Mouse (Mus musculus) heart, embryonic 12.5 days (tissue): ENCODE measurements around the gene Slc16a12. TPM values are rescaled to one million over a fixed set of nuclear protein-coding genes. Genes with fewer than 3 reads are reported as not detected.
A peak's percentile ranks its signal among the peaks of the same experiment; 100 is the strongest.

Experiments
- ATAC-seq: fragments of 200-750 bp; cut with Nextera tagmentation; 2 replicates; pipeline ENCODE4 v1.8.0; 2017; ENCODE audit warnings: moderate TSS enrichment, moderate library complexity; ENCODE audit not compliant: insufficient number of reproducible peaks, low FRiP score
- H3K27ac ChIP-seq: fragments of 300-500 bp; sonication (generic); 2 replicates; pipeline ENCODE4 v1.5.1; 2016; ENCODE audit warnings: mild to moderate bottlenecking, moderate library complexity; ENCODE audit not compliant: poor library complexity, severe bottlenecking
- H3K27me3 ChIP-seq: fragments of 300-500 bp; sonication (generic); replicated peaks from 2 replicates; pipeline ENCODE4 v1.6.1; 2016; ENCODE audit warnings: mild to moderate bottlenecking, moderate library complexity
- H3K36me3 ChIP-seq: fragments of 300-500 bp; sonication (generic); 2 replicates; pipeline ENCODE4 v1.6.1; 2016; ENCODE audit warnings: mild to moderate bottlenecking, moderate library complexity
- H3K4me1 ChIP-seq: fragments of 300-500 bp; sonication (generic); replicated peaks from 2 replicates; pipeline ENCODE4 v1.6.1; 2016; ENCODE audit warnings: mild to moderate bottlenecking
- H3K4me2 ChIP-seq: fragments of 300-500 bp; sonication (generic); 2 replicates; pipeline ENCODE4 v1.6.1; 2016; ENCODE audit warnings: mild to moderate bottlenecking, moderate library complexity
- H3K4me3 ChIP-seq: fragments of 300-500 bp; sonication (generic); 2 replicates; pipeline ENCODE4 v1.5.1; 2016; ENCODE audit warnings: mild to moderate bottlenecking
- H3K9ac ChIP-seq: fragments of 300-500 bp; sonication (generic); 2 replicates; pipeline ENCODE4 v1.6.1; 2016; ENCODE audit warnings: mild to moderate bottlenecking, moderate library complexity
- H3K9me3 ChIP-seq: fragments of 300-500 bp; sonication (generic); replicated peaks from 2 replicates; pipeline ENCODE4 v1.6.1; 2016; ENCODE audit warnings: mild to moderate bottlenecking, moderate library complexity
- WGBS: fragments of 180-500 bp; shearing (Covaris S2); methylation state at CpG from one replicate; pipeline ENCODE4 v1.1.7; 2016; 5-methylcytosine and 5-hydroxymethylcytosine counted together
- microRNA-seq: library from miRNA; unstranded; fragments of <30 nt; microRNA quantifications from one replicate; pipeline ENCODE4, GENCODE M21; 2017
- polyA plus RNA-seq: library from polyadenylated mRNA; unstranded; fragments of >200 nt; fragmentation: Nextera tagmentation; extraction: Ambion mirVana; gene quantifications from 2 replicates; pipeline ENCODE4 v1.2.1, GENCODE M21; 2016

The Slc16a12 gene
- polyA plus RNA-seq, 1 experiment from 2014 or later: 37.2 TPM

DNA sequence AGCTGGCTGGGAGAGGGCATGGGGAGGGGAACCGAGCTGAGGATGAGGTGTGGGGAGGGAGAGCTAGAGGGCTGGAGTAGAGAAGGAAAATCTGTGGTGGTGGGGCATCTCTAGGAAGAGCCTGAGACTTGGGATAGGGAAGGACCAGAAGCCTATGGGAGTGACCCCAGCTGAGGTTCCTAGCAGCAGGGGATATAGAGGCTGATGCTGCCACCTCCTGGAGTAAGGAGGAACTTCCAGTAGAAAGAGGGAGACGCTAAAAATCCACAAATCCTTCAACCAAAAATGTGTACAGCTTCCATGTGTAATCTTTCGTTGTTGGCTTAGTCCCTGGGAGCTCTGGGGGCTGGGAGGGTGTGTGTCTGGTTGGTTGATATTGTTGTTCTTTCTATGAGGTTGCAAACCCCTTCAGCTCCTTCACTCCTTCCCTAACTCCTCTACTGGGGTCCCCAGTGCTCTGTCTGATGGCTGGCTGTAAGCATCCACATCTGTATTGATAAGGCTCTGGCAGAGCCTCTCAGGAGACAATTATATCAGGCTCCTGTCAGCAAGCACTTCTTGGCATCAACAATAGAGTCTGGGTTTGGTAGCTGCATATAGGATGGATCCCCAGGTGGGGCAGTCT is 110.0 kb downstream of the Slc16a12 start:
- 4% methylated on average over 3 of the region's 3 CpGs for WGBS
- no peak overlapping the region for H3K4me3 ChIP-seq
- H3K27ac ChIP-seq: no peak overlapping the region
- no peaks in the 10 kb centered on the region for H3K9me3 ChIP-seq
- 0 out of 2 replicates have a peak, but pooled peaks cover 5% of the 10 kb centered on the region for H3K4me1 ChIP-seq
- H3K36me3 ChIP-seq: no peaks in the 10 kb centered on the region
- no peak overlapping the region for H3K4me2 ChIP-seq
- ATAC-seq: peak; percentile 59; the same call in 1 of the 2 replicates
- no peak overlapping the region for H3K9ac ChIP-seq
- peaks cover 10% of the 10 kb centered on the region for H3K27me3 ChIP-seq

- H3K9ac ChIP-seq: no peak overlapping the region
- 76% methylated on average over 2 of the region's 2 CpGs for WGBS
- no peak overlapping the region for H3K4me3 ChIP-seq
- H3K9me3 ChIP-seq: no peaks in the 10 kb centered on the region
- no peak overlapping the region for H3K27ac ChIP-seq
- no peaks in the 10 kb centered on the region for H3K36me3 ChIP-seq
- no peak for ATAC-seq
- no peak overlapping the region for H3K4me2 ChIP-seq
- H3K4me1 ChIP-seq: no peaks in the 10 kb centered on the region
- peaks cover 8% of the 10 kb centered on the region for H3K27me3 ChIP-seq
These were observed 113.6 kb downstream of the Slc16a12 start for GRCm38 (mm10) chr19:34633484-34633883.

DNA sequence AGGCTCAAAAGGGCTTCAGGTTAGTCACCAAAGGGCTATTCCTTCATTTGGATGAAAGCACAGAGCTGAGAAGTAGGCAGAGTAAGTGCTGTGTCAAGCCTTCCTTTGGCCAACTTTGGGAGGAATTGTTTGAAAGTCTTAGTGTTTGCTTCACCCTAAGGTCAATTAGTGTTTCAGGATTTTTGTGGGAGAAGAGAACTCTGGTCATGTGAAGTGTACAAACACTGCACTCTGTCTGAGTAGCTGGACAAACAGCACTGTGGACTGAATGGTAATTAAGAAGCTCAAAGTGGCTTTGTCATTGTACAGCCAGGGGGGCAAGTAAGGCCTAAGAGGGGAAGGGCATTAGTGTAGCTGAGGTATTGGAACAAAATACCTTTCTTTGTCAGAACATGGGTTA is 115.6 kb downstream of the Slc16a12 start:
- no peak overlapping the region for H3K4me2 ChIP-seq
- H3K4me1 ChIP-seq: no peaks in the 10 kb centered on the region
- no peak overlapping the region for H3K4me3 ChIP-seq
- H3K27me3 ChIP-seq: no peaks in the 10 kb centered on the region
- no peaks in the 10 kb centered on the region for H3K36me3 ChIP-seq
- H3K27ac ChIP-seq: no peak overlapping the region
- no peaks in the 10 kb centered on the region for H3K9me3 ChIP-seq
- ATAC-seq: no peak
- H3K9ac ChIP-seq: no peak overlapping the region

GRCm38 (mm10) chr19:34627496-34627895 is 119.6 kb downstream of the Slc16a12 start:
- H3K4me2 ChIP-seq: no peak overlapping the region
- H3K4me3 ChIP-seq: no peak overlapping the region
- no peaks in the 10 kb centered on the region for H3K27me3 ChIP-seq
- no peaks in the 10 kb centered on the region for H3K36me3 ChIP-seq
- H3K4me1 ChIP-seq: no peaks in the 10 kb centered on the region
- no peak overlapping the region for H3K9ac ChIP-seq
- no peaks in the 10 kb centered on the region for H3K9me3 ChIP-seq
- 69% methylated on average over 2 of the region's 2 CpGs for WGBS
- H3K27ac ChIP-seq: no peak overlapping the region
- ATAC-seq: no peak

GRCm38 (mm10) chr19:34624663-34625062 is 122.4 kb downstream of the Slc16a12 start:
- 65% methylated on average over 4 of the region's 4 CpGs for WGBS
- Histone ChIP-seq H3K4me2 (no peak overlapping the region), H3K27ac (no peak overlapping the region), H3K9ac (no peak overlapping the region), H3K36me3 (no peaks in the 10 kb centered on the region), H3K4me1 (no peaks in the 10 kb centered on the region), H3K9me3 (no peaks in the 10 kb centered on the region), H3K4me3 (no peak overlapping the region), H3K27me3 (no peaks in the 10 kb centered on the region)
- no peak for ATAC-seq

DNA sequence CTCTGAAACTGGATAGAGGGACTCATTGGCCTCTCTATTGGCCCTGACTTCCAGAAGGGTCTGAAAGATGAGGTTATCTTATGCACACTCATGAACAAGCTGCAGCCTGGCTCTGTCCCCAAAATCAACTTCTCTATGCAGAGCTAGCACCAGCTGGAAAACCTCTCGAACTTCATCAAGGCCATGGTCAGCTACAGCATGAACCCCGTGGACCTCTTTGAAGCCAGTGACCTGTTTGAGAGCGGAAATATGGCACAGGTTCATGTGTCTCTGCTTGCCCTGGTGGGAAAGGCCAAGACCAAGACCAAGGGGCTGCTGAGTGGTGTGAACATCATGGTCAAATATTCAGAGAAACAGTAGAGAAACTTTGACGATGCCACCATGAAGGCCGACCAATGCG is 123.3 kb downstream of the Slc16a12 start:
- H3K27ac ChIP-seq: no peak overlapping the region
- 87% methylated on average over 6 of the region's 6 CpGs for WGBS

DNA sequence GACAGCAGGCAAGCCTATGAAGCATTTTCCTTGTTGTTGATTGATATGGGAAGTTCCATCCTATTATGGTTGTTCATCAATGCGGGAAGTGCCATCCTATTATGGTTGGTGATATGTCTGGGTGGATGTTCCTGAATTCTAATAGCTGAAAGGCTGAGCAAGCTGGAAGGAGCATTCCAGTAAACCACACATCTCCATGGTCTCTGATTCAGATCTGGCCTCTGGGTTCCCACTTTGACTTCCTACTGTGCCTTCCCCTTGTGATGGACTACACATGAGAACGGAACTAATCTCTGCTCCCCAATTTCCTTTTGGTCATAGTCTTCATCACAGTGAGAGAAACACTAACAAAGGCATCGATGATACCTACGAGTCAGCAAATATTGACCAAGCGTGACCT is 126.2 kb downstream of the Slc16a12 start:
- no peaks in the 10 kb centered on the region for H3K36me3 ChIP-seq

More for the DNA sequence above, 123.3 kb downstream of the Slc16a12 start:
- Histone ChIP-seq H3K9me3 (no peaks in the 10 kb centered on the region), H3K36me3 (no peaks in the 10 kb centered on the region), H3K9ac (no peak overlapping the region), H3K27me3 (no peaks in the 10 kb centered on the region), H3K4me2 (no peak overlapping the region), H3K4me1 (no peaks in the 10 kb centered on the region), H3K4me3 (no peak overlapping the region)
- no peak for ATAC-seq

More for the DNA sequence above, 126.2 kb downstream of the Slc16a12 start:
- H3K9me3 ChIP-seq: no peaks in the 10 kb centered on the region
- no peaks in the 10 kb centered on the region for H3K27me3 ChIP-seq
- H3K27ac ChIP-seq: no peak overlapping the region
- H3K4me3 ChIP-seq: no peak overlapping the region
- 84% methylated on average over 5 of the region's 5 CpGs for WGBS
- H3K9ac ChIP-seq: no peak overlapping the region
- no peaks in the 10 kb centered on the region for H3K4me1 ChIP-seq
- H3K4me2 ChIP-seq: no peak overlapping the region
- no peak for ATAC-seq

Small RNA genes lying within 50 kb of the gene (microRNA-seq; reads per million reads assigned to microRNA genes)
- not detected for gene Gm27476

Other genes starting within 250 kb of the Slc16a12 start
- 38.7 and 41.4 TPM in 2 replicates for gene Lipa, start 219.8 kb downstream of the Slc16a12 start, polyA plus RNA-seq
- 6.6 and 8.2 TPM in 2 replicates for gene Ifit2, start 196.6 kb downstream of the Slc16a12 start, polyA plus RNA-seq
- 0.69 and 0.90 TPM in 2 replicates for gene Ifit3, start 163.8 kb downstream of the Slc16a12 start, polyA plus RNA-seq
- gene Ifit1bl1, start 145.3 kb downstream of the Slc16a12 start, polyA plus RNA-seq: 1.00 and 1.5 TPM in 2 replicates
- 0.19 and 0.46 TPM in 2 replicates for gene Ifit3b, start 139.3 kb downstream of the Slc16a12 start, polyA plus RNA-seq
- 0.83 and 1.0 TPM in 2 replicates for gene Ifit1bl2, start 106.5 kb downstream of the Slc16a12 start, polyA plus RNA-seq
- 0.32 and 0.40 TPM in 2 replicates for gene Ifit1, start 106.4 kb downstream of the Slc16a12 start, polyA plus RNA-seq
- 13.9 and 14.0 TPM in 2 replicates for gene Pank1, start 132.2 kb upstream of the Slc16a12 start, polyA plus RNA-seq
- 40.5 and 43.4 TPM in 2 replicates for gene Kif20b, start 175.1 kb upstream of the Slc16a12 start, polyA plus RNA-seq